Mouse (Mus musculus) midbrain, embryonic 16.5 days (tissue): ENCODE measurements at regions not wholly inside any gene's neighbourhood (a gene's known extent, or its start where the extent isn't known, plus 50 kb on each side); places are given as distances from the start of the nearest gene placed in this dataset.

Source experiments
- ATAC-seq: fragments of 200-750 bp; cut with Nextera tagmentation; 2 replicates; pipeline ENCODE4 v1.8.0; 2017; ENCODE audit warnings: moderate TSS enrichment
- H3K27ac ChIP-seq: fragments of 300-500 bp; sonication (generic); 2 replicates; pipeline ENCODE4 v1.5.1; 2014; ENCODE audit warnings: mild to moderate bottlenecking, low read length, mixed read lengths
- H3K27me3 ChIP-seq: fragments of 300-500 bp; sonication (generic); 2 replicates; pipeline ENCODE4 v1.6.1; 2014; ENCODE audit warnings: low read depth, low read length, mixed read lengths; ENCODE audit not compliant: control insufficient read depth, insufficient read depth
- H3K36me3 ChIP-seq: fragments of 300-500 bp; sonication (generic); 2 replicates; pipeline ENCODE4 v1.6.1; 2014; ENCODE audit warnings: mild to moderate bottlenecking, low read length, moderate library complexity, mixed read lengths; ENCODE audit not compliant: control insufficient read depth, insufficient read depth
- H3K4me1 ChIP-seq: fragments of 300-500 bp; sonication (generic); 2 replicates; pipeline ENCODE4 v1.6.1; 2014; ENCODE audit warnings: mild to moderate bottlenecking, low read length, mixed read lengths; ENCODE audit not compliant: control insufficient read depth, insufficient read depth
- H3K4me2 ChIP-seq: fragments of 300-500 bp; sonication (generic); 2 replicates; pipeline ENCODE4 v1.6.1; 2014; ENCODE audit warnings: mild to moderate bottlenecking, low read length, mixed read lengths
- H3K4me3 ChIP-seq: fragments of 300-500 bp; sonication (generic); 2 replicates; pipeline ENCODE4 v1.5.1; 2014; ENCODE audit warnings: low read depth, mild to moderate bottlenecking, low read length, moderate library complexity, mixed read lengths
- H3K9ac ChIP-seq: fragments of 300-500 bp; sonication (generic); 2 replicates; pipeline ENCODE4 v1.6.1; 2014; ENCODE audit warnings: low read depth, low read length, mixed read lengths
- H3K9me3 ChIP-seq: fragments of 300-500 bp; sonication (generic); replicated peaks from 2 replicates; pipeline ENCODE4 v1.6.1; 2014; ENCODE audit warnings: mild to moderate bottlenecking, low read length, mixed read lengths; ENCODE audit not compliant: control insufficient read depth, poor library complexity, severe bottlenecking
- WGBS: fragments of 180-500 bp; shearing (Covaris S2); extraction: QIAGEN DNeasy Blood & Tissue Kit; methylation state at CpG from one replicate; pipeline ENCODE4 v1.1.7; 2014; 5-methylcytosine and 5-hydroxymethylcytosine counted together

DNA sequence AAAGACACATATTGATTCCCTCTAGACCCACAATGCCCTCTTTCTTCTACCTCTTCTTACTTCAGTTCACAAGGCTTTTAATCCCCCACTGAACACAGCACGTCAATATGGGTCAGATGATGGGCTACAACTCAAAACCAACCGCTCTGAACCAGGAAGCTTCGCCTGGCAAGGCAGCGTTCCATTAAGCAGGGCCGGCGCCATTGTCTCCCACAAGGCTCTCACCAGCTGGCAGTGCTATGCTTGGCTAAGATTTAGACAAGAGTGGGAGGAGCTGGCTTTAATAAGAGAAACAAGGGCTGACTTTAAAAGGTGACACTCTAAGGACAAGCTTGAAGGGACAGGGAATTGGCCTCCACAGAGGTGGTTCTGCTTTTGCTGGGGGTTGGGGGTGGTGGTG is 192.3 kb upstream of the Slc24a2 start:
- 16% methylated on average over 6 of the region's 6 CpGs for WGBS
- Histone ChIP-seq H3K36me3 (no peaks in the 10 kb centered on the region), H3K9ac (no peak overlapping the region), H3K4me3 (no peak overlapping the region), H3K4me1 (no peaks in the 10 kb centered on the region; the same call in 1 of the 2 replicates), H3K27me3 (no peaks in the 10 kb centered on the region), H3K27ac (no peak overlapping the region), H3K4me2 (no peak overlapping the region), H3K9me3 (no peaks in the 10 kb centered on the region)
- ATAC-seq = 0 out of 2 replicates have a peak, but pooled peaks have one; percentile 60

DNA sequence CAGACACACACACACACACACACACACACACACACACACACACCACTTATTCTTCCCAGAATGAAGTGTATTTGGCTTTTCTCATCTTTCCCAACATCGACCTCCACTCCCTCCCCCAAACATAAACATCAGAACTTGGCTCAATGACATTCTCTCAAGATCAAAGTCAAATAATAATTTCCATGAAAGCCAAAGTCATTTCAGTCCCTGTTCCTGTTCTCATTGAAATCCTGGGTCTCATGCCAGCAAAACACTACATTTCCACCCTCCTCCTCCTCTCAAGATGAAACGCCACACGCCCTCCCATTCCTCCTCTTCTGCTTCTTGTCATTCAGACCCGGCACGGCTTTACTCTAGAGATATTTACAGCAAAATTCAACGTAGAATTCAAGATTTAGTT is 173.1 kb upstream of the Slc24a2 start:
- Histone ChIP-seq H3K9me3 (no peaks in the 10 kb centered on the region), H3K4me1 (peaks cover 13% of the 10 kb centered on the region), H3K9ac (no peak overlapping the region), H3K27ac (no peak overlapping the region), H3K27me3 (no peaks in the 10 kb centered on the region), H3K4me2 (no peak overlapping the region), H3K36me3 (no peaks in the 10 kb centered on the region), H3K4me3 (no peak overlapping the region)
- ATAC-seq = no peak
- 54% methylated on average over 6 of the region's 6 CpGs for WGBS

DNA sequence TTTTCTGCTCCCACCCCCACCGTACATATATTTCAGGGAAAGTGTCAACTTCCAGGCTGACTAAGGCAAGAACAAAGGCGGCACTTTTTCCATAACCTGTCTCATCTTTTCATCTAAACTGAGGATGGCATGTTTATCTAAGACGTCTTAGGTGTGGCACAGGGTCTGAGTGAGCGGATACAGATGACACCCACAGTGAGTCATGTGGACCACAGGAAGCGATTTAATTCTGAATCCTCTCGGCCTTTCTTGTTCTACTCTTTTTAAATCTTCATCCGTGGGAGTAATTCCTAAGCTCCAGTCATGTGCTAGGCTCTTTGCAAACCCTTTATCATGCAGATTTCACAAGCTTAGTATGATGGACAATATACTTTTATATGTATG is 171.9 kb upstream of the Slc24a2 start:
- Histone ChIP-seq H3K27ac (no peak overlapping the region; the same call in 1 of the 2 replicates), H3K36me3 (no peaks in the 10 kb centered on the region), H3K4me1 (peaks cover 13% of the 10 kb centered on the region), H3K9ac (no peak overlapping the region), H3K4me2 (no peak overlapping the region; the same call in 1 of the 2 replicates), H3K4me3 (peak overlapping the region; percentile 20; the same call in 1 of the 2 replicates), H3K9me3 (no peaks in the 10 kb centered on the region), H3K27me3 (no peaks in the 10 kb centered on the region)
- WGBS = 39% methylated on average over 7 of the region's 7 CpGs
- ATAC-seq = peak; percentile 27; the same call in 1 of the 2 replicates

DNA sequence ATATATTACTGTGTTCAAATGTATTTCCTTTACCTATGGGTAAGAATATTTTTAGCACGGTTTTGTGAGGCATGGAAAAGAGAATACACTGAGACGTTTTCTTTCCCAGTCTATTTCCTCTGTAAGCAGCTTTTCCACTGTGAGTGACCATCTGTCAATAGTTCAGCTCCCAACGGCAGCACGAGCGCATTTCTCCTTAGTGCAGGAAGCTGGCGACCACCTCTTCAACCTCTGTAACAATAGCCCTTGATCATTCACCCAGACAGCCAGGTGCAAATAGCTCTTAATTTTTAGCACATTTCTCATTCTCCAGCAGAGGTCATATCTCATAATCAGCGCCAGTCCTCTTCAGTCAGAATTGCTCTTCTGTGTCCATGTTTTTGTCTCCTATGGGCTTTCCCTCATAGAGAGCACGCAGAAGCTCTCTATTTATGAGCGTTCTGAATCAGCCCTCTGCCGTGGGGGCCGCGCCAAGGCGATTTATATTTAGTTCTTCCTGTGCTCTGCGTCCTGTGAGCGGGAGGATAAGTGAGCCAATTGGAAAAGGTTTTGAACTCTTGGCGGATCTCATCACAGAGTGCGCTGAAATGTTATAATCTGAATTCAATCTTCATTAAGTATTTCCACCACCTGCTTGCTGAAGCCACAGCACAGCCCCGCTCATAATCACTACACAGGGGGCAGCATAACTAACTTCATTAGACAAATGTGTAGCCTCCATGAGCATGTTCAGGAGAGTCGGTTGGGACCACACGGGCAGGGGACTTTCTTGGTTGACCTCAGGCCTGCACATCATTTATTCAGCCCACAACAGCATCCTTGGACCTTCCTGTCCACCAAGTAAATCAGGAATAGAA is 171.3 kb upstream of the Slc24a2 start:
- ATAC-seq = peak; percentile 78
- Histone ChIP-seq H3K9ac (no peak overlapping the region), H3K9me3 (no peaks in the 10 kb centered on the region), H3K27me3 (no peaks in the 10 kb centered on the region), H3K27ac (peak overlapping the region; percentile 54; the same call in 1 of the 2 replicates), H3K4me3 (peak overlapping the region; percentile 20; the same call in 1 of the 2 replicates), H3K36me3 (no peaks in the 10 kb centered on the region), H3K4me2 (peak overlapping the region; percentile 45), H3K4me1 (peaks cover 13% of the 10 kb centered on the region)
- WGBS = 27% methylated on average over 20 of the region's 20 CpGs

DNA sequence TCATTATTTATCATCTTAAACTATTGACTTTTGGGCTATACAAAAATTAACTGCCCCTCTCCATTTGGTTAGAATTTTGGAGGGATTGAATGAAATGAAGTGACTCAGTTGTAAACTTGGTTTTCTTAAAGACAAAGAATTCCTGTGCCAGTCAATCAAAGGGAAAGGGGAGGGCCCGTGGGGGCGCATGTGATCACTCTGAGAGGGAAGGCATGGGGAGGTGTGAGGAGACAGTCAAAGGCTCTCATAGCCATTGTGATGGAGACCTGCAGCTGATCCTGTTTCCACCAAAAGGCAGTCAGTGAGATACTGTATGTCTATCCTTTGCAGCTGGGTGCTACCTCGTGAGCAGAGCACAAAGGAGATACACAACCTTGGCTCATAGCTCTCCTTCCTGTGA is 156.6 kb upstream of the Slc24a2 start:
- H3K4me2 ChIP-seq = no peak overlapping the region
- 54% methylated on average over 3 of the region's 3 CpGs for WGBS
- peaks cover 2% of the 10 kb centered on the region; the same call in 1 of the 2 replicates for H3K4me1 ChIP-seq
- H3K27me3 ChIP-seq = no peaks in the 10 kb centered on the region
- no peaks in the 10 kb centered on the region for H3K9me3 ChIP-seq
- no peak overlapping the region for H3K4me3 ChIP-seq
- no peak for ATAC-seq
- no peak overlapping the region for H3K9ac ChIP-seq
- H3K36me3 ChIP-seq = no peaks in the 10 kb centered on the region
- no peak overlapping the region for H3K27ac ChIP-seq

DNA sequence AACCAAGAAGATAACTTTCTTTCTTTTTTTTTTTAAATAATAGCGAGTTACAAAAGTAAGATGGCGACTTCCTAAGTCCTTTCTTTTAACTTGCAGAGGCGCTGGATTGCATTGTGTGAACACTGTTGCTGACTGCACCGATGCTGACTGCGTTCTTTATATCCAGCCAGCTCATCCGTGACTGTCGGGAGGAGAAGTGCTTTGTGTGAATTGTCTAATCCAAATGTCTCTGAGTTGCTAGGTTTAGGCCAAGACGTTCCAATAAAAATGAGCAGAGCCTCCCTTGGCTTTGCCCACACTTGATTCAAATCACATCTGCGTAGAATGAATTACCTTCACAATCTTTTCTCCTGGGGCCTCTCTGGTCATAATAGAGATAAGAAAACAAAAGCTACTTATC is 156.0 kb upstream of the Slc24a2 start:
- no peak overlapping the region for H3K27ac ChIP-seq
- H3K4me3 ChIP-seq = no peak overlapping the region
- no peak overlapping the region for H3K4me2 ChIP-seq
- no peaks in the 10 kb centered on the region for H3K27me3 ChIP-seq
- no peaks in the 10 kb centered on the region for H3K36me3 ChIP-seq
- WGBS = 10% methylated on average over 9 of the region's 9 CpGs
- H3K9ac ChIP-seq = no peak overlapping the region
- no peak for ATAC-seq
- H3K4me1 ChIP-seq = peaks cover 2% of the 10 kb centered on the region; the same call in 1 of the 2 replicates
- H3K9me3 ChIP-seq = no peaks in the 10 kb centered on the region

DNA sequence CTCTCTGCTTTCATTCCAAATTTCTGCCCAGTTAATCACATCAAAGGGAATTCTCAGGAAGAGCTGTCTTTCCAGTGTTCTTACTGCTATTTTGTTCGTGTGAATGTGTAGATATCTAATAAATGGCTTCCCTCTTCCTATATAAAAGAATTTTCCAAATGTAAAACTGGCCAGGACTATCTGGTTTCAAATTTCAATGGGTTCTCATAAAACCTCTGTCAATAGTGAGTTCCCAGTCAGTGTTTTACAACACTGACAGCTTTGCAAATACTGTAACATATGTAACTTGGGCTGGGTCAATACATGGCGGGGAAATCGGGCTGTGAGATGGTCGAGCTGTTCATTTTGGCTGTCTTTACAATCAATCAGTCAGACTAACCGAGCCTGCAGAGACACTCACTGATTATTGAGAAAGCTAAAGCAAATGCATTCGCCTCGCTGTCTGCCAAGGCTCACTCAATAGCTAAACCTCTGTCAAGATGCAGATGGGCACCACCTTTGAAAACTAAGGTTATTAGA is 155.0 kb upstream of the Slc24a2 start:
- Histone ChIP-seq H3K4me3 (no peak overlapping the region), H3K9ac (no peak overlapping the region), H3K4me2 (no peak overlapping the region), H3K4me1 (peaks cover 2% of the 10 kb centered on the region; the same call in 1 of the 2 replicates), H3K27me3 (no peaks in the 10 kb centered on the region), H3K36me3 (no peaks in the 10 kb centered on the region), H3K9me3 (no peaks in the 10 kb centered on the region), H3K27ac (no peak overlapping the region)
- no peak for ATAC-seq
- 27% methylated on average over 7 of the region's 7 CpGs for WGBS

DNA sequence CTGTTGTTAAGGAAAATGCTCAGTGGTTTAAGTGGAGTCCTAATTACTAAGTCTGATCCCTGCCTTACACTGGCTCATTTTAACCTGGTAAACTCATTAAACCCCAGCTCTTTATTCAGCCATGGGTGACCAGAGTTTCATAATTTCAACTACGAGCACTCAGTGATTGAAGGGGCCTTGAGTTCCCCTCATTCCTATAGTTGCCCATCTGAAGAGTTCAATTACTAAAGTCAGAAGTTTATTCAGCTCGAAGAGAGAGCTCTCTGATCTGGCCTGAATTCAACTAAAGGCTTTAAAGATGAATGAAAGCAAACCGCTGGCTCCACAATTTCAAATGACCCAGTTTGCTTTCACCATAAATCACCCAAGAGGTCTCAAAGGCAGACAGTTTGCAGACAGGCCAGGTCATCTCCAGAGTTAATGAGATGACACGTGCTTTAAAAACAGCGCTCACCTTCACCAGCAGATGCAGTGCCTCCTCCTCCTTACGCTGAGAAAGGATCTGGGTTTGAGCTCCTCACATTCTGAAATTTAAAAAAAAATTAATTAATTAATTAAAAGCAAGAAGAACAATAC is 154.3 kb upstream of the Slc24a2 start:
- ATAC-seq = peak; percentile 54; the same call in 1 of the 2 replicates
- Histone ChIP-seq H3K27me3 (no peaks in the 10 kb centered on the region), H3K27ac (no peak overlapping the region), H3K9ac (no peak overlapping the region), H3K4me1 (peaks cover 2% of the 10 kb centered on the region; the same call in 1 of the 2 replicates), H3K4me3 (no peak overlapping the region), H3K4me2 (no peak overlapping the region), H3K36me3 (no peaks in the 10 kb centered on the region), H3K9me3 (no peaks in the 10 kb centered on the region)
- 34% methylated on average over 6 of the region's 6 CpGs for WGBS

DNA sequence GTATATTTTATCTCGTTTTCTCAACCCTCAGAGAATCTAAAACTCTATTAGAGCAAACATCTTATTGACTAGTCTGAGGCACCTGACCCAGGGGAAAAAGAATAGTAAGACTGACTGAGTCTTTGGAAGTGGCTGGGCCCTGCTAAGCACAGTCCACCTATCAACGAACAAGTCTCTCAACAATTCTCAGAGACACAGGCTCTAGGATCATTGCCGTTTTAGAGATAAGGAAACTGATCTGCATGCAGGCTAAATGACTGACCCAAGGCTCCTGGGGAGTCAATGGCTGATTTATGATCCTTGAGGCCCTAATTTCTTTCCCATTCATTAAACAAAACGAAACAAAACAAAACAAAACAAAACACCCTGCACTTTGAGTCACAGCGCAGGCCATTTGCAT is 150.4 kb upstream of the Slc24a2 start:
- no peaks in the 10 kb centered on the region for H3K9me3 ChIP-seq
- H3K27ac ChIP-seq = no peak overlapping the region
- no peak overlapping the region for H3K4me2 ChIP-seq
- no peaks in the 10 kb centered on the region for H3K27me3 ChIP-seq
- H3K4me3 ChIP-seq = no peak overlapping the region
- no peak overlapping the region for H3K9ac ChIP-seq
- 85% methylated on average over 5 of the region's 5 CpGs for WGBS
- H3K36me3 ChIP-seq = no peaks in the 10 kb centered on the region
- peaks cover 2% of the 10 kb centered on the region; the same call in 1 of the 2 replicates for H3K4me1 ChIP-seq
- ATAC-seq = no peak
